Mouse (Mus musculus) forebrain, embryonic 14.5 days (tissue): ENCODE results near the gene Asic2. TPM values are rescaled to one million over a fixed set of nuclear protein-coding genes. Genes with fewer than 3 reads are reported as not detected.
"Not testable (repeated sequence)": the region's sequence is repeated elsewhere in the genome, so short reads cannot be mapped to it uniquely, and the experiment has no call there.

Experiments
- ATAC-seq: fragments of 200-750 bp; cut with Nextera tagmentation; 2 replicates; pipeline ENCODE4 v1.8.0; 2017; ENCODE audit warnings: mild to moderate bottlenecking, moderate library complexity
- DNase-seq: peaks from one replicate; pipeline ENCODE4 v3.0.0-alpha.2; 2015; ENCODE audit warnings: low spot score
- H3K27ac ChIP-seq: fragments of 300-500 bp; sonication (generic); 2 replicates; pipeline ENCODE4 v1.5.1; 2014; ENCODE audit warnings: low read depth, mild to moderate bottlenecking, control low read depth, low read length, moderate library complexity
- H3K27me3 ChIP-seq: fragments of 300-500 bp; sonication (generic); replicated peaks from 2 replicates; pipeline ENCODE4 v1.6.1; 2014; ENCODE audit warnings: low read length, control low read depth, mixed read lengths; ENCODE audit not compliant: control insufficient read depth, insufficient read depth
- H3K36me3 ChIP-seq: fragments of 300-500 bp; sonication (generic); 2 replicates; pipeline ENCODE4 v1.6.1; 2014; ENCODE audit warnings: low read length, control low read depth; ENCODE audit not compliant: control insufficient read depth, insufficient read depth
- H3K4me1 ChIP-seq: fragments of 300-500 bp; sonication (generic); 2 replicates; pipeline ENCODE4 v1.6.1; 2014; ENCODE audit warnings: antibody characterized with exemption, low read length, control low read depth; ENCODE audit not compliant: control insufficient read depth, insufficient read depth
- H3K4me2 ChIP-seq: fragments of 300-500 bp; sonication (generic); 2 replicates; pipeline ENCODE4 v1.6.1; 2014; ENCODE audit warnings: mild to moderate bottlenecking, control low read depth, low read length
- H3K4me3 ChIP-seq: fragments of 300-500 bp; sonication (generic); 2 replicates; pipeline ENCODE4 v1.5.1; 2014; ENCODE audit warnings: low read depth, low read length, control low read depth
- H3K9ac ChIP-seq: fragments of 300-500 bp; sonication (generic); 2 replicates; pipeline ENCODE4 v1.6.1; 2014; ENCODE audit warnings: mild to moderate bottlenecking, low read length, control low read depth, moderate library complexity
- H3K9me3 ChIP-seq: fragments of 300-500 bp; sonication (generic); replicated peaks from 2 replicates; pipeline ENCODE4 v1.6.1; 2016; ENCODE audit warnings: low read length, control low read depth, mixed read lengths; ENCODE audit not compliant: control insufficient read depth
- WGBS: fragments of 180-500 bp; shearing (Covaris S2); extraction: QIAGEN DNeasy Blood & Tissue Kit; methylation state at CpG from one replicate; pipeline ENCODE4 v1.1.7; 2014; 5-methylcytosine and 5-hydroxymethylcytosine counted together
- polyA plus RNA-seq: library from polyadenylated mRNA; unstranded; fragments of >200 nt; fragmentation: Nextera tagmentation; extraction: Ambion mirVana; gene quantifications from 2 replicates; pipeline ENCODE4 v1.2.1, GENCODE M21; 2014

Gene Asic2
- polyA plus RNA-seq, 1 experiment from 2014 or later, result 3.8 TPM

DNA sequence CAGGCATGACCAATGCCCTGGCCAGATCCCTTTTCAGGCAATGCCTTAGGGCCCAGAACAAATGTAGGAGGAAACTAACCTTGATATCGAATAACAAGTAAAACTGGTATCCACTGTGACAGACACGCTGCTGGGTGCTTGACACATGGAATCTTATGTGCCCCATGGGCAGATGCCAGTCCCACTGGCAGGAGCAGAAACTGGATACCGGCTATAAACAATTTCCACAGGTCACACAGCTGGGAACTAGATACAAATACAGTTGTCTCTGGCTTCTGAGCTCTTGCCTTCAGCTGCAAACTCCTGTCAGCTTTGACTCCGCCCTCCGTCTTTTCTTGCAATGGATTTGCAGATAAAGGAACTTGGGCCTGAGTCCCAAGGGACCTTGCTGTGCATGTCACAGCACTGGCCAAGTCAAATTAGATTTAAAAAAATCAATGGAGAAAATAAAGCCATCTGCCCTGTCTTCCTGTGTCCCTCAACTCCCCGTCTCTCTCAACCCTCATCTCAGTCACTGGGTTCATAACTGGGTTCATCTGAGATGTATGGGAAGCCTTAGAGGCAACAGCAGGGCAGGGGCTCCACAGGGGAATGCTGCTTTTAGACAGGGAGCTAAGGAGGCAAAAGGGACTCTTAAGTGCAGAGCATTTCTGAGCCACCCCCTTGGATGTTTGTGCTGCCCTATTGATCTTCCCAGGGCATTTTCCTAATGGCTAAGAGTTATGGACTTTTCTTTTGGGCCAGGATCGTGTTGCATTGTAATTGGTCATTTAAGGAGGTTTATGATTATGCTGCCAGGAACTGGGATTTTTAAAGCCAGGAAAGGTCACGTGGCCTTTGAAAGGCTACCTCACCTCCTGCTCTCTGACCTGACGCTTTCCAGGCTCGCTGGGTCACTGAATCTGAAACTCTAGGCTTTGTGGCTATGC, 598.5 kb downstream of the Asic2 start:
- DNase-seq, result peak; percentile 13
- Histone ChIP-seq H3K27ac (no peak overlapping the region), H3K4me3 (no peak overlapping the region), H3K9ac (no peak overlapping the region), H3K36me3 (no peaks in the 10 kb centered on the region), H3K9me3 (no peaks in the 10 kb centered on the region), H3K4me1 (peaks cover 4% of the 10 kb centered on the region; the same call in 1 of the 2 replicates), H3K4me2 (no peak overlapping the region), H3K27me3 (no peaks in the 10 kb centered on the region)
- 59% methylated on average over 10 of the region's 10 CpGs for WGBS
- no peak for ATAC-seq

DNA sequence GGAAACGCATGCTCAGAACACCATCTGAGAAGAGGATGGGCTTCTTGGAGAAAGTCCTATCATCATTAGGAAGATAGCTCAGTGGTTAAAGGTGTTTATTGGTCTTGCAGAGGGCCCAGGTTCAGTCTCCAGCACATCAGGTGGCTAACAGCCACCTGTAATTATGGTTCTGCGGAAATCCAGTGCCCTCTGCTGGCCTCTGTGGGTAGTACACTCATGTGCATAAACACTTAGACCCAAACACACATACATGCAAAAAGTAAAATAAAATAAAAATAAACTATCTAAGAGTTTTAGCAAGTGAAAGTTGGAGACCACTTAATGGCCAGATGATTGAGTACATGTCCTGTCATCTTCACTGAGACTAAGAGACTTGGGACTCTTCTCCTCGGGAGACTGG, 603.8 kb downstream of the Asic2 start:
- H3K27ac ChIP-seq, result no peak overlapping the region
- H3K4me2 ChIP-seq, result no peak overlapping the region
- 96% methylated on average over 3 of the region's 3 CpGs for WGBS
- no peaks in the 10 kb centered on the region for H3K27me3 ChIP-seq
- H3K4me1 ChIP-seq, result no peaks in the 10 kb centered on the region
- no peak for DNase-seq
- no peaks in the 10 kb centered on the region; the same call in 1 of the 2 replicates for H3K9me3 ChIP-seq
- no peak overlapping the region for H3K9ac ChIP-seq
- no peak for ATAC-seq
- no peak overlapping the region for H3K4me3 ChIP-seq
- H3K36me3 ChIP-seq, result no peaks in the 10 kb centered on the region

DNA sequence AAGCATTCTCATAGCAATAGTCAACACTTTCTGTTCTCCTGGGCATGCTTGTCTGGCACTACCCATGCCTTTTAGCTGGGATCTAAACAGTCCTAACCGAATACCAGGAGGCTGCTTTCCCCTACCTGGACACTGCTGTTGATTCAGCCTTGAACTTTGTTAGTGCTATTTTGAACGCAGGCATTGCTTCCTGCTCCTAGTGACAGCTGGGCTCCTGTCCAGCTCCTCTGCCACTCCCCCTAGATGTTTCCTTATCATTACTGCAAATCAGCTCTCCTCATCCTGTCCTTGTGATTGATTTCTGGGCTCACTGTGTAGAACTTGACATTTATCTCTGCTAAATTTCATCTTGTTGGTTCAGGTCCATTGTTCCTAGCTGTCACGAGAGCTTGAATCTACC, 605.8 kb downstream of the Asic2 start:
- no peak overlapping the region for H3K4me3 ChIP-seq
- no peaks in the 10 kb centered on the region for H3K27me3 ChIP-seq
- no peak overlapping the region for H3K27ac ChIP-seq
- ATAC-seq (no peak), DNase-seq (no peak)
- no peaks in the 10 kb centered on the region; the same call in 1 of the 2 replicates for H3K9me3 ChIP-seq
- H3K36me3 ChIP-seq, result no peaks in the 10 kb centered on the region
- H3K9ac ChIP-seq, result no peak overlapping the region
- no peak overlapping the region for H3K4me2 ChIP-seq
- no peaks in the 10 kb centered on the region for H3K4me1 ChIP-seq
- WGBS, result 61% methylated on average over 3 of the region's 3 CpGs

DNA sequence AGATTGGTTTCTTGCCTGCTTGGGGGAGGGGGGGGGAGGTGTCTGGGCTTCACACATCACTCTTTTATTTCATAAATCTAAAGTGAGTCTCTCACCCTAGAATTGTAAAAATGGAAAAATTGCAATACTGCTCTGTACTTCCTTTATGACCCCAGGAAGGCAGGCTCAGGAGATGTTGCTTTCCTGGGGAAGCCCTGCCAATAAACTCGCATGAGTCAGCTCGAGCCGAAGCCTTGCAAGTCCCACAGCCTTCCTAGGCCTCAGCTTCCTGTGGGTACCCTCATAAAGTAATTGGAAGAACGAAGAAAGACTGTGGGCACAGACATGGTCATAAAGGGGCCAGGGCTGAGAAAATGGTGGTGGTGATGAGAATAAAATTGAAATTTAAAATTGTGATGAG, 607.2 kb downstream of the Asic2 start:
- Histone ChIP-seq H3K9ac (no peak overlapping the region), H3K4me1 (no peaks in the 10 kb centered on the region), H3K4me2 (no peak overlapping the region), H3K27me3 (no peaks in the 10 kb centered on the region), H3K27ac (no peak overlapping the region), H3K36me3 (no peaks in the 10 kb centered on the region), H3K4me3 (no peak overlapping the region), H3K9me3 (no peaks in the 10 kb centered on the region; the same call in 1 of the 2 replicates)
- 92% methylated on average over 4 of the region's 4 CpGs for WGBS
- ATAC-seq (no peak), DNase-seq (no peak)

DNA sequence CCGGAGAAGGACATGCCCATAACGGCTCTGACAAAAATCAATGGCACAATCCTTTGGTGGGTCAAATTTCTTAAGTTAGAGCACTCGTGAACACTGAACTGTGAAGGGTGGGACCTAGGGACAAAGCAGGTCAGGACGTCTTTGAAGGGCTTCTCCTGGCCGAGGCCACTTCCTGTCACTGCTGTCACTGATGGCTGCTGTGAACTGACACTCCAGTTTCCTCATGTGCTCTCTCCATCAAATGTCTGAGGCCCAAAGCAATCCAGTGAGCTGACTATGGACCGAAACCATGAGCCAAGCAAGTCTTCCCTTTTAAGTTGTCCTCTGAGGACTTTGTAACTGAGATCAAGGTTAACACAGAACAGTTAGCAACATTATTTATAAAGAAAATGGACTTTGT, 617.8 kb downstream of the Asic2 start:
- WGBS, result 68% methylated on average over 5 of the region's 6 CpGs
- not testable (repeated sequence) for H3K27ac ChIP-seq, H3K9ac ChIP-seq, DNase-seq, H3K4me3 ChIP-seq, H3K9me3 ChIP-seq, H3K36me3 ChIP-seq, H3K4me1 ChIP-seq, H3K27me3 ChIP-seq, H3K4me2 ChIP-seq, ATAC-seq

DNA sequence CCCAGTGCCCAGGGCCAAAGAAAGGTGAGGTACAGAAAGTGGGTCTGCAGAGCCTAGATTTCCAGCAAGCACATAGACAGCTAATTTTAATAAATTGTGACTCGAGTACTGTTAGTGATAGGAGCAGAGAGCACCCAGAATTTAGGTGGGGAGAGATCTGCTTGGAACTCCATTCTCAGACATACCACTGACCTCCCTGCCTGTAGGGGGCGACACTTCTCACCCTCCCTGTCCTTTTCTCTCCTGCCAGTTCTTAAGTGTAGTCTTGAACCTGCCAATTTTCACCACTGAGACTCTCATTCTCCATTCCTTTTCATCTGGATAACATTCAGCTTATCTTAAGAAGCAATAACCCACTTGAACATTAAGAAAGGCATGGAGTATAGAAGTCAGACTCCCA, 636.3 kb downstream of the Asic2 start:
- ATAC-seq, result no peak
- no peaks in the 10 kb centered on the region for H3K36me3 ChIP-seq
- no peak overlapping the region for H3K9ac ChIP-seq
- no peaks in the 10 kb centered on the region for H3K9me3 ChIP-seq
- no peak overlapping the region for H3K4me3 ChIP-seq
- no peak for DNase-seq
- H3K4me1 ChIP-seq, result peaks cover 7% of the 10 kb centered on the region; the same call in 1 of the 2 replicates
- WGBS, result 82% methylated on average over 2 of the region's 2 CpGs
- H3K27me3 ChIP-seq, result no peaks in the 10 kb centered on the region
- H3K27ac ChIP-seq, result no peak overlapping the region
- no peak overlapping the region for H3K4me2 ChIP-seq

DNA sequence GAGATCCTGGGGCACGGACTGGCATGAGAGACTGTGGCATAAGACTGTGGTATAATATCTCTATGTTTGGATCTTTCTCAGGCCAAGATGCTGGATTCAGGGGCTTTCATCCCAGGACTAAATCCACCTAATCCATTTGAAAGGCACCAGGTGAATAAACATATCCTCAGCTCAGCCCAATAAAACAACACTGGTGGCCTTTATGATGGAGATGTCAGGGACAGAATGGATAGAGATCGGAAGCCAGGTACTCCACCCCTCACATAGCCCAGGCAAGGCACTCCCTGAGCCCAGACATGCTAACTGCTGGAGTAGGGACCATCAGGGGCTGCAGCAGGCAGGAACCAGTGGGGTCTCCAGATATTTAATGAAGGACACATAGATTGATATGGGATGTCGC, 637.3 kb downstream of the Asic2 start:
- Histone ChIP-seq H3K4me3 (no peak overlapping the region), H3K9ac (no peak overlapping the region), H3K27me3 (no peaks in the 10 kb centered on the region), H3K4me1 (peaks cover 7% of the 10 kb centered on the region; the same call in 1 of the 2 replicates), H3K9me3 (no peaks in the 10 kb centered on the region), H3K4me2 (no peak overlapping the region), H3K36me3 (no peaks in the 10 kb centered on the region), H3K27ac (no peak overlapping the region)
- ATAC-seq (no peak), DNase-seq (no peak)
- WGBS, result 86% methylated on average over 3 of the region's 3 CpGs

DNA sequence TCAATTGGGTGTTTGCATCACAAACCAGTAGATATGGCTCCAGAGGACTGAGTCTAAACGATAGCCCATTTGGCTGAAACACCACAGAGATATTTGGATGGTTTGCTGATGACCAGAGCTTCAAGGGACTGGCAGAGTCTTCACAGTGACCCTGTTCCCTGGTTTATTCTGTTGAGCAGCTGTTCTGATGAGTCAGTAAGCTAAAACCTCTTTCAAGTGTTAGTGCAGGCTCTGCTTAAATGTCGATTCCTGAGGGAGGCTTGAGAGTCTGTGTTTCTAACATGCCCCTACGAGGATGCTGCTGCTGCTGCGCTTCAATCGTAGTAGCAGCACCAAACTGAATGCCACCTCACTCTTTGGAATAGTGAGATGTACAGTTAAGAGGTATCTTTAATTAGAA, 640.2 kb downstream of the Asic2 start:
- Histone ChIP-seq H3K9ac (no peak overlapping the region), H3K27me3 (no peaks in the 10 kb centered on the region), H3K9me3 (no peaks in the 10 kb centered on the region), H3K4me3 (no peak overlapping the region), H3K4me2 (no peak overlapping the region), H3K27ac (no peak overlapping the region), H3K36me3 (no peaks in the 10 kb centered on the region), H3K4me1 (no peaks in the 10 kb centered on the region)
- WGBS, result 91% methylated on average over 5 of the region's 5 CpGs
- ATAC-seq (no peak), DNase-seq (no peak)

DNA sequence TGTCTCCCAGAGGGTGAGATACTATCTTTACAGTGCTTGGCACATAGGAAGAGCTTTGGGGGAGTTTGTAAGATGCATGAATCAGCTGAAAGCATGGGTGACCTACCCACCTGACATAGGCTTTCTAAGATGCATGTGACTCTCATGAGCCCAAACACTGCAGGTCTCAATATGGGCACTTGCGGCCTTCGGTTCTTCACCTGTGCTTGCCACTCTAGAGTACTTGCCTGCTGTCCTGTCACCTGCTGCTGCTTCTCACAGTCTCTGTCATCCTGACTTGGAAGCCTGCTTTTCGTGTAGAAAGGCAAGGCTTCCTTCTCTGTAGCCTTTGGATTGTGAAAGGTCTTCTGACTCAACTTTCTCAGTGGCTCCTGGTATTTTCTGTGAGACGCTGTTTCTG, 645.1 kb downstream of the Asic2 start:
- Histone ChIP-seq H3K4me3 (no peak overlapping the region), H3K4me1 (no peaks in the 10 kb centered on the region), H3K9me3 (no peaks in the 10 kb centered on the region), H3K4me2 (no peak overlapping the region), H3K27me3 (no peaks in the 10 kb centered on the region), H3K27ac (no peak overlapping the region), H3K9ac (no peak overlapping the region), H3K36me3 (no peaks in the 10 kb centered on the region)
- no peak for DNase-seq
- no peak for ATAC-seq
- 88% methylated on average over 4 of the region's 4 CpGs for WGBS
